Mouse (Mus musculus): ENCODE data around the gene Tmem30a. TPM values are rescaled to one million over a fixed set of nuclear protein-coding genes. Genes with fewer than 3 reads are reported as not detected.
A peak's percentile ranks its signal among the peaks of the same experiment; 100 is the strongest.

Tmem30a gene
- 88.5 and 88.9 TPM in 2 replicates for polyA plus RNA-seq (2012; ENCODE audit: insufficient read depth, insufficient read length, missing spikeins)

GRCm38 (mm10) chr9:79792841-79793835 lies at the start of gene Tmem30a:
TSS of gene Tmem30a (minus strand) at chr9:79793507.
- peak within 1 kb of the TSS; percentile 100 for H3K4me3 ChIP-seq (ENCODE audit: insufficient read depth, low read length)
- H3K27ac ChIP-seq (ENCODE audit: insufficient read depth, low read depth, low read length) = peak within 1 kb of the TSS; percentile 72
- TF ChIP-seq POLR2A (IDR thresholded peaks at IDR 0.05; ENCODE audit: borderline replicate concordance, low read depth, low read length) = 0 out of 2 replicates have a peak, but pooled peaks have one; percentile 46
- TF ChIP-seq CTCF (IDR thresholded peaks at IDR 0.05; ENCODE audit: low read depth, low read length) = no peak
- H3K4me1 ChIP-seq (ENCODE audit: control insufficient read depth, insufficient read depth, low read length) = peaks cover 22% of the 10 kb centered on the region

GRCm38 (mm10) chr9:79842615-79843014 lies 49.3 kb upstream of the Tmem30a start:
- H3K27ac ChIP-seq (ENCODE audit: insufficient read depth, low read depth, low read length) = no peak overlapping the region
- H3K4me3 ChIP-seq (ENCODE audit: insufficient read depth, low read length) = no peak overlapping the region
- H3K4me1 ChIP-seq (ENCODE audit: control insufficient read depth, insufficient read depth, low read length) = no peaks in the 10 kb centered on the region
- no peak for TF ChIP-seq POLR2A (IDR thresholded peaks at IDR 0.05; ENCODE audit: borderline replicate concordance, low read depth, low read length)

GRCm38 (mm10) chr9:79842028-79842427 lies 48.7 kb upstream of the Tmem30a start:
- no peak overlapping the region for H3K4me3 ChIP-seq (ENCODE audit: insufficient read depth, low read length)
- no peak for TF ChIP-seq CTCF (IDR thresholded peaks at IDR 0.05; ENCODE audit: low read depth, low read length)
- no peak for TF ChIP-seq POLR2A (IDR thresholded peaks at IDR 0.05; ENCODE audit: borderline replicate concordance, low read depth, low read length)
- H3K4me1 ChIP-seq (ENCODE audit: control insufficient read depth, insufficient read depth, low read length) = no peaks in the 10 kb centered on the region
- H3K27ac ChIP-seq (ENCODE audit: insufficient read depth, low read depth, low read length) = no peak overlapping the region

- H3K4me3 ChIP-seq (ENCODE audit: insufficient read depth, low read length) = no peak overlapping the region
- H3K4me1 ChIP-seq (ENCODE audit: control insufficient read depth, insufficient read depth, low read length) = no peaks in the 10 kb centered on the region
- no peak for TF ChIP-seq CTCF (IDR thresholded peaks at IDR 0.05; ENCODE audit: low read depth, low read length)
- TF ChIP-seq POLR2A (IDR thresholded peaks at IDR 0.05; ENCODE audit: borderline replicate concordance, low read depth, low read length) = no peak
- no peak overlapping the region for H3K27ac ChIP-seq (ENCODE audit: insufficient read depth, low read depth, low read length)
Measured at GRCm38 (mm10) chr9:79831294-79831693, 38.0 kb upstream of the Tmem30a start.

GRCm38 (mm10) chr9:79830874-79831273 lies 37.6 kb upstream of the Tmem30a start:
- no peaks in the 10 kb centered on the region for H3K4me1 ChIP-seq (ENCODE audit: control insufficient read depth, insufficient read depth, low read length)
- TF ChIP-seq CTCF (IDR thresholded peaks at IDR 0.05; ENCODE audit: low read depth, low read length) (no peak), POLR2A (IDR thresholded peaks at IDR 0.05; ENCODE audit: borderline replicate concordance, low read depth, low read length) (no peak)
- no peak overlapping the region for H3K4me3 ChIP-seq (ENCODE audit: insufficient read depth, low read length)
- no peak overlapping the region for H3K27ac ChIP-seq (ENCODE audit: insufficient read depth, low read depth, low read length)

- Histone ChIP-seq H3K4me1 (ENCODE audit: control insufficient read depth, insufficient read depth, low read length) (no peaks in the 10 kb centered on the region), H3K27ac (ENCODE audit: insufficient read depth, low read depth, low read length) (no peak overlapping the region), H3K4me3 (ENCODE audit: insufficient read depth, low read length) (no peak overlapping the region)
- TF ChIP-seq POLR2A (IDR thresholded peaks at IDR 0.05; ENCODE audit: borderline replicate concordance, low read depth, low read length) = no peak
- no peak for TF ChIP-seq CTCF (IDR thresholded peaks at IDR 0.05; ENCODE audit: low read depth, low read length)
Measured at GRCm38 (mm10) chr9:79829842-79830800, 36.8 kb upstream of the Tmem30a start.

GRCm38 (mm10) chr9:79827072-79827471 lies 33.8 kb upstream of the Tmem30a start:
- TF ChIP-seq CTCF (IDR thresholded peaks at IDR 0.05; ENCODE audit: low read depth, low read length) = no peak
- TF ChIP-seq POLR2A (IDR thresholded peaks at IDR 0.05; ENCODE audit: borderline replicate concordance, low read depth, low read length) = no peak

GRCm38 (mm10) chr9:79825526-79825925 lies 32.2 kb upstream of the Tmem30a start:
- no peak for TF ChIP-seq POLR2A (IDR thresholded peaks at IDR 0.05; ENCODE audit: borderline replicate concordance, low read depth, low read length)
- no peak for TF ChIP-seq CTCF (IDR thresholded peaks at IDR 0.05; ENCODE audit: low read depth, low read length)
- Histone ChIP-seq H3K4me3 (ENCODE audit: insufficient read depth, low read length) (no peak overlapping the region), H3K4me1 (ENCODE audit: control insufficient read depth, insufficient read depth, low read length) (no peaks in the 10 kb centered on the region), H3K27ac (ENCODE audit: insufficient read depth, low read depth, low read length) (no peak overlapping the region)

More at GRCm38 (mm10) chr9:79827072-79827471, 33.8 kb upstream of the Tmem30a start:
- Histone ChIP-seq H3K4me1 (ENCODE audit: control insufficient read depth, insufficient read depth, low read length) (no peaks in the 10 kb centered on the region), H3K4me3 (ENCODE audit: insufficient read depth, low read length) (no peak overlapping the region), H3K27ac (ENCODE audit: insufficient read depth, low read depth, low read length) (no peak overlapping the region)

GRCm38 (mm10) chr9:79823856-79824255 lies 30.5 kb upstream of the Tmem30a start:
- no peak overlapping the region for H3K27ac ChIP-seq (ENCODE audit: insufficient read depth, low read depth, low read length)
- no peak overlapping the region for H3K4me3 ChIP-seq (ENCODE audit: insufficient read depth, low read length)
- no peaks in the 10 kb centered on the region for H3K4me1 ChIP-seq (ENCODE audit: control insufficient read depth, insufficient read depth, low read length)
- no peak for TF ChIP-seq POLR2A (IDR thresholded peaks at IDR 0.05; ENCODE audit: borderline replicate concordance, low read depth, low read length)
- no peak for TF ChIP-seq CTCF (IDR thresholded peaks at IDR 0.05; ENCODE audit: low read depth, low read length)
